Mouse (Mus musculus) gonadal fat pad, adult 2 months (tissue): Measurements from ENCODE around the gene Csnk2b. TPM values are rescaled to one million over a fixed set of nuclear protein-coding genes. Genes with fewer than 3 reads are reported as not detected.
A peak's percentile ranks its signal among the peaks of the same experiment; 100 is the strongest.

ENCODE experiments used
- DNase-seq: peaks from one replicate; pipeline ENCODE4 v3.0.0-alpha.2; 2012; ENCODE audit warnings: low read depth
- polyA plus RNA-seq: library from polyadenylated mRNA; depleted of rRNA; stranded (reverse); fragments of >200 nt; gene quantifications from 2 replicates; pipeline ENCODE4 v1.2.3, GENCODE M21; 2012

Gene Csnk2b
- polyA plus RNA-seq, 1 experiment = 504 TPM

GRCm38 (mm10) chr17:35121143-35121799 lies 582 bp downstream of the Csnk2b start, which contains the start of gene Gpank1:
Gpank1 (plus strand) TSS chr17:35121455.
- peak; percentile 81 for DNase-seq

- no peak for DNase-seq
Measured at GRCm38 (mm10) chr17:35120745-35121142, 1.1 kb downstream of the Csnk2b start.

- no peak for DNase-seq
Measured at GRCm38 (mm10) chr17:35115046-35116019, 6.5 kb downstream of the Csnk2b start, which contains the start of gene Ly6g5b. Ly6g5b (minus strand) TSS chr17:35115428.

GRCm38 (mm10) chr17:35111774-35112173 lies 10.1 kb downstream of the Csnk2b start:
- no peak for DNase-seq

GRCm38 (mm10) chr17:35108097-35108496 lies 13.8 kb downstream of the Csnk2b start, which contains the start of gene Ly6g5c:
Ly6g5c (plus strand) TSS chr17:35108279.
- no peak for DNase-seq

- DNase-seq = no peak
Measured at GRCm38 (mm10) chr17:35106522-35106921, 15.3 kb downstream of the Csnk2b start.

GRCm38 (mm10) chr17:35105740-35106389 lies 16.0 kb downstream of the Csnk2b start:
- DNase-seq = no peak

- no peak for DNase-seq
Measured at GRCm38 (mm10) chr17:35104754-35105153, 17.1 kb downstream of the Csnk2b start.

- DNase-seq = no peak
Measured at GRCm38 (mm10) chr17:35104079-35104478, 17.8 kb downstream of the Csnk2b start.

- no peak for DNase-seq
Measured at GRCm38 (mm10) chr17:35103221-35103690, 18.6 kb downstream of the Csnk2b start.

GRCm38 (mm10) chr17:35102299-35102698 lies 19.6 kb downstream of the Csnk2b start:
- DNase-seq = no peak

GRCm38 (mm10) chr17:35101161-35101560 lies 20.7 kb downstream of the Csnk2b start:
- no peak for DNase-seq

- no peak for DNase-seq
Measured at GRCm38 (mm10) chr17:35100196-35100765, 21.6 kb downstream of the Csnk2b start.

GRCm38 (mm10) chr17:35097164-35097655 lies 24.6 kb downstream of the Csnk2b start:
- no peak for DNase-seq

GRCm38 (mm10) chr17:35096597-35096996 lies 25.3 kb downstream of the Csnk2b start:
- no peak for DNase-seq

GRCm38 (mm10) chr17:35094475-35095365 lies 27.1 kb downstream of the Csnk2b start:
- no peak for DNase-seq

- DNase-seq = no peak
Measured at GRCm38 (mm10) chr17:35092403-35093198, 29.3 kb downstream of the Csnk2b start.

GRCm38 (mm10) chr17:35090166-35090932 lies 31.5 kb downstream of the Csnk2b start:
- no peak for DNase-seq
